In genomic region chr9:56891517-56892011, GRCm38 (mm10) we compare ENCODE assay signal across 1 mouse cellular context.
TF ChIP-seq lines count a peak whose summit lies in the region.

No protein-coding gene starts in this region.

TF ChIP-seq in MEL, 35 proteins besides CTCF, POLR2A, EP300 and RAD21:
- TF ChIP-seq ELF1 (IDR thresholded peaks at IDR 0.05; ENCODE audit: low read depth, low read length) (no peak), CHD1 (IDR thresholded peaks at IDR 0.05; ENCODE audit: low read depth, low read length) (no peak), NELFE (IDR thresholded peaks at IDR 0.05; ENCODE audit: low read depth, low read length) (no peak), TAL1 (IDR thresholded peaks at IDR 0.05; ENCODE audit: low read length) (no peak), USF2 (IDR thresholded peaks at IDR 0.05; ENCODE audit: borderline replicate concordance in 1 of 2, insufficient read depth in 1 of 2, low read depth in 1 of 2, low read length in 2 of 2) (no peak), JUND (IDR thresholded peaks at IDR 0.05; ENCODE audit: low read depth, low read length) (no peak), ETS1 (IDR thresholded peaks at IDR 0.05; ENCODE audit: low read depth, low read length) (no peak), GATA1 (IDR thresholded peaks at IDR 0.05; ENCODE audit: low read depth, low read length) (no peak), MXI1 (IDR thresholded peaks at IDR 0.05; ENCODE audit: low read depth, low read length) (no peak), BHLHE40 (IDR thresholded peaks at IDR 0.05; ENCODE audit: borderline replicate concordance, low read depth, low read length) (no peak), ZKSCAN1 (IDR thresholded peaks at IDR 0.05; ENCODE audit: low read depth, low read length) (no peak), SMC3 (IDR thresholded peaks at IDR 0.05; ENCODE audit: low read depth, low read length) (peak; percentile 92), MAZ (IDR thresholded peaks at IDR 0.05; ENCODE audit: low read depth, low read length) (no peak), NRF1 (IDR thresholded peaks at IDR 0.05; ENCODE audit: insufficient read depth, low read depth, low read length, poor library complexity, severe bottlenecking) (no peak), MYC (IDR thresholded peaks at IDR 0.05; ENCODE audit: low read depth, low read length) (0 out of 2 replicates have a peak, but pooled peaks have one; percentile 50), MEF2A (IDR thresholded peaks at IDR 0.05; ENCODE audit: extremely low read depth, insufficient replicate concordance, low read depth, low read length, poor library complexity, severe bottlenecking) (no peak), SIN3A (IDR thresholded peaks at IDR 0.05; ENCODE audit: low read length) (peak; percentile 50; the same call in 1 of the 2 replicates), E2F4 (IDR thresholded peaks at IDR 0.05; ENCODE audit: borderline replicate concordance, low read depth, low read length) (no peak), ZNF384 (IDR thresholded peaks at IDR 0.05; ENCODE audit: low read depth, low read length) (0 out of 2 replicates have a peak, but pooled peaks have one; percentile 27), HCFC1 (IDR thresholded peaks at IDR 0.05; ENCODE audit: low read depth, low read length) (0 out of 2 replicates have a peak, but pooled peaks have one; percentile 13), ZC3H11A (IDR thresholded peaks at IDR 0.05; ENCODE audit: low read depth, low read length) (peak; percentile 91), MAX (IDR thresholded peaks at IDR 0.05; ENCODE audit: low read length) (no peak)
